Mouse (Mus musculus) embryo, embryonic 11 days (tissue): Measurements from ENCODE around the gene Plppr2.

Experiments used
- DNase-seq: peaks from one replicate; pipeline ENCODE4 v3.0.0-alpha.2; 2015

Gene Plppr2

DNA sequence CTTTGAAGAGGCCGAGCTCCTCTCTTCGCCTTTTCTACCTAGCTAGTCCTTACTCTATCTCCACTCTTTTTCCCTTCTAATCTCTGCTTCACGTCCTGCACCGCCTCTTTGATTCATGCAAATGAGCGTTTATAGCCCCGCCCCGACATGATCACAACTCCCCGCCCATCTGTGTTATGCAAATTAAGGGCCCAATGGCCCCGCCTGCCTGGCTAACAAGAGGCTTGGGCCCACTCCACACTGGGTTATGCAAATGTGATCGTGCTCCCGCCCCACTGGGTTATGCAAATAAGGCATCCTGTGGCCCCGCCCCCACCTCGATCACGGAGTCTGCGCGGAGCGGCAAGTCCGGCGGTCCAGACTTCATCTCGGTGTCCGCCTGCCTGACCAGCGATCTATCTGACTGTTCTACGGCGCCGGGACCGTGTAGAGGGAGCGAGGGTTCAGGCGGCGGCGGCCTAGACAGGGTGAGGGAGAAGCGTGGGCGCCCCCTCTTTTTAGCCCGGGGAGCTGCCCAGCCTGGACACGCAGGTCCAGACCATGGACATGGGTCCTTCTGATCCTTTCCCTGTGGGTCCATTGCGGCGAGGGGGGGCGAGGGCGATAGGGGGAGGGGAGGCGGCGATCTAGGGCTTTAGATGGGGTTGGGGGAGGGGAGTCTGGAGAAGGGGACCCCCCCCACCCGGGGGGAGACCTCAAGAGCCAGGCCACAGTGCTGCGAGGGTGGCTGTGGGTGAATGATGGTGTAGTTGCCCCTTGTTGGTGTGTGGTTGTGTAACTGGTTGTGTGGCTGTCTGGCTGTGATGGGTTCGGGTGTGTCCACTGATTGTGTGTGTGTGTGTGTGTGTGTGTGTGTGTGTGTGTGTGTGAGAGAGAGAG lies at the start of gene Plppr2:
Plppr2 (plus strand) TSS at position 342 of the 879 bp plus-strand sequence.
- peak; percentile 99 for DNase-seq

DNA sequence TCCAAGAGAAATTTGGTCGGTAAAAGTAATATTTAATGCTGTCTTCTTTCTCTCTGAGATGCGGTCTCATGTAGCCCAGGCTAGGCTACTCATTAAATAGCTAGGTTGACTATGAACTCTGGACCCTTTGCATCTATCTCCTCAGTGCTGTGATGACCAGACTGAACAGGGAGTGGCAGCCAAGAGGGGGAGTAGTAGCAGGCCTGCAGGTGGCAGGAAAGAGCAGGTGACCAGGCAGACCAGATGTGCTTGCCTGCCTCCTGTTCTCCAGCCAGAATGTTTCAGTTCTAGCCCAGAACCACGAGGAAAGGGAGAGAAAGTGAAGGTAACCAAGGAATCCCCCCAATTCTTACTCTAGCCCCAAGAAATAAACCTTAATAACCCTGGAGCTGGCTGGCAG lies 47.6 kb upstream of the Plppr2 start:
- DNase-seq: no peak

DNA sequence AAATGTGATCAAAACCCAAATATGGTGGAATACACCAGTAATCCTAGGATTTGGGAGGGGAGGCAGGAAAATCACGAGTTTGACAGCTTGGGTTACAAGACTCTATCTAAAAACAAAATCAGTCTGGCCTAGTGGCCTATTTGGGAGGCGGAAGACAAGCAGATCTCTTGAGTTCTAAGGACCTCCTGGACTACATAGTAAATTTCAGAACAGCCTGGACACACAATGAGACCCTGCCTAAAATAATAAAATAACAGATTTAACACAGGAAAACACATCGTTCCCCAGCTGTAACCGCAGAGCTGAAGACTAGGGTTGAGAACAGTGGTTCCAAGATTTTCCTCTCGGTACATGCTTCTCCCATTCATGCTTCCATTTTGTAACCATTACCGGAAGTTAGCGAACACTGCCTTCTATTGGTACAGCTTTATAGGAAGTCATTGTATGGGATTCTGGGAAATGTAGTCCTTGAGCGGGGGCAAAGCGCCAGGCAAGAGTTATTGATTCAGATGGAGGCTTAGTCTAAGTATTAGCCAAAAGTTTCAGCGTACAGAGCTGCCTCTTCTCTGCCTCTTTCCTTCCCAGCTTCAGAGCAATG lies 35.5 kb upstream of the Plppr2 start:
- peak; percentile 88 for DNase-seq

DNA sequence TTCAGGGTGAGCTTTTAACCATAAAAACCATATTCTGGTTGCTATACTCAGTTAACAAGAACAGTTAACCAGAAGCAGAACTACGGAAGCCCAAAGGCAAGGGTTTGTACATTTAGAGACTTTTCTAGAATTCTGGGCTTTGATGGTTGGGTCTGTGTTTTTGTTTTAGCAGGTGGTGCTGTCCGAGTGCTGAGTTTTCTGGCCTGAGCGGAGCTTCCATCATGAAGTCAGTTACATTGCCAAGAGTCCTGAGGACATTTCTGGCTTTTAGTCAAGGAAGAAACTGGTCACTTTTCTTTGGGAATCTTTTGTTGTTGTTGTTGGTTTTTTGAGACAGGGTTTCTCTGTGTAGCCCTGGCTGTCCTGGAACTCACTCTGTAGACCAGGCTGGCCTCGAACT lies 32.8 kb upstream of the Plppr2 start:
- DNase-seq: no peak

DNA sequence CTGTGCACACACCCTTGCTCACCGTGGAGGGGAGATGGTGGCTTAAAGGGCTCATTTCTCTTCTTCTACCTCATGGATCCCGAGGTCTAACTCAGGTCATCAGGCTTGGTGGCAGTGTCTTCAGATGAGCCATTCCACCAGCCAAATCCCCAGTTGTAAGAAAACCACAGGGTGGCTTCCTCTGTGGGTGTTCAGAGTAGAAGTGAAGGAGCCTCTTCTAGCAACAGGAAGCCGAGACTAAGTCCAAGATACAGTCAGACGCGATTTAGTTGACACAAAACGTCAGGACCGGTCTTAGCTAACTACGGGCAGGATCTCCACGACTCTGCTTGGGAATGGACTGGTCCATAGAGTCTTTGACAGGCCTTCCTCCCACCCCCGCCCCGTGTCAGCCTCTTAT lies 28.6 kb upstream of the Plppr2 start:
- DNase-seq: no peak

DNA sequence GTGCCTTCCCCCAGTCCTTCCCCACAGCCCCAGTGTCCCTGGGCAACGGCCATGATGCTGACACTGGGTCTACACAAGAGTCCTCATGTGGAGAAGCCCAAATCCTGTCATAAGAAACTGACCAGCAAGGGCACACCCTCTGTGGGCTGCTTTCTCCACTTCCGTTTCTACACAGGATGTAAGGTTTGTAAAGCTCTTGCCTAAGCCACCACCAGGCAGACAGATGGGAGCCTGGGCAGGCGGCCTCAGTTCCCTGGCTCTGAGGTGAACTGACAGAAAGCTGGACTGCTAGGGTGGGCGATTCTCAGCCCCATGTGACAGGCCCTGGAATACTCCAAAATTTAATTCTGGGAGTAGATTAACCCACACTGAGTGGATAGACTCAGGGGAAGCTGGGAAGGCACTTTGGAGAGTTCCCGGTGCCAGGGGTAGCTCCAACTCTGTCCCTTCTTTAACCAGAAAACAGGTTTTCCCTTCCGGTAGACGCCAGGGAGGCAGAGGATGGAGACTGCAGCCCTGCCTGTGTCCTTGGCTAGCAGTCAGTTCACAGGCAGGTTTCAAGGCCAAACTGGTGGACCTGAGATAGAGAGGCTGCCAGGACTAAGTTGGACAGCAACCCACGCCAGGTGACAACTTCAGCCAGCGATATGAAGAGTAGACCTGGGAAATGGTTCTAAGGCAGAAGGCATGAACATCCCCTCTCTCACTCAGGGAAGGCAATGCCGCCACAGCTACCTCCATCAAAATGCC lies 27.2 kb upstream of the Plppr2 start:
- DNase-seq: no peak

DNA sequence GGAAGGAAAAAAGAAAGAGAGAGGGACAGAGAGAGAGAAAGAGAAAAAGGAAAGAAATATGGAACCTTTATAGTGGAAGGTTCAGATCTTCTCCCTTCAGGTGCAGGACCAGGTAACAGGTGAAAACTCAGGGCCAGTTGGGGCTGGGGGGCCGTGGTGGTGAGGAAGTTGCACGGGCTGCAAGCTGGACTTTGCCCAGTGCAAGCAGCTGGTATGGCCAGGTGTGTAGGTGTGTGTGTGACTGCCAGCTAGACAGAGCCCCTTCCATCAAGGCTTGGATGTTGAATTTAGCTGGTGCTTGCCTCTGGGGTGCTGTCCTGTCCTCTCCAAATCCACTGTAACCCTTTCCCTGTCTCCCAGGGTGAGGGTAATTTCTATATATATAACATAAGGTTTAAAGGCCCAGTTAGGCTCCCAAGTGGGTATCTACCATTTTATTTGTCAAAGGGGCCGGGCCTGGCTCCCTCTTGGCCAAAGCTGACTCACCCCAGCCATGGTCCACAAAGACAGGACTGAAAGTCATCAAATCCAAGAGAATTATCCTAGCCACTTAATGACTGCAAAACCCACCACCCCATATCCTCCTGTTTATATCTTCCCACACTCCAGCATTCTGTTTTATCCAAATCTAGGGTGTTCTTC lies 19.9 kb upstream of the Plppr2 start:
- DNase-seq: no peak

DNA sequence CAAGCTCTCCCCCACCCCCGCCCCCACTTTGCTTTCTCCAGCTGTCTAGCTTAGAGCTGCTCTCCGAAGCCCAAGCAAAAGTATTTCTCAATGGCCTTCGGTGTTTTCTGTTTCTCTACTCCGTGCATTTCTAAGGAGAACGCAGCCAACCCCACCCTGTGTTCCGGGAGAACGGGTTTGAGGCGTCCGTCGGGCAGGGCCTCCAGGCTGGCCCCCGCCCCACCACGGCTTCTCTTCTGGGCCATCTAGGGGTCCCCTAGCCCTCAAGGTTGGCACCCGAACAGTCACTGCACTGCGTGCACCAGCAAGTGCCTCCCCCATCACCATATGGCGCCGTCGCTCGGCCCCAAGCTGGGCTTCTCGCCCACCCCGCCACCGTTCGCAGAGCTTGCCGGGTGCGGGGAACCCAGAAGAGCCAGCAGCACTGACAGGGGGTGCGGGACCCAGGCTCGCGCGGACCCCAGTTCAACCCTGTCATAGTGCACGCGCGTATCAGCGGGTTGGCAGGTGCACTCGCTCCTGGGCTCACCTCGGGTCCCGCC lies 19.3 kb upstream of the Plppr2 start:
- no peak for DNase-seq

DNA sequence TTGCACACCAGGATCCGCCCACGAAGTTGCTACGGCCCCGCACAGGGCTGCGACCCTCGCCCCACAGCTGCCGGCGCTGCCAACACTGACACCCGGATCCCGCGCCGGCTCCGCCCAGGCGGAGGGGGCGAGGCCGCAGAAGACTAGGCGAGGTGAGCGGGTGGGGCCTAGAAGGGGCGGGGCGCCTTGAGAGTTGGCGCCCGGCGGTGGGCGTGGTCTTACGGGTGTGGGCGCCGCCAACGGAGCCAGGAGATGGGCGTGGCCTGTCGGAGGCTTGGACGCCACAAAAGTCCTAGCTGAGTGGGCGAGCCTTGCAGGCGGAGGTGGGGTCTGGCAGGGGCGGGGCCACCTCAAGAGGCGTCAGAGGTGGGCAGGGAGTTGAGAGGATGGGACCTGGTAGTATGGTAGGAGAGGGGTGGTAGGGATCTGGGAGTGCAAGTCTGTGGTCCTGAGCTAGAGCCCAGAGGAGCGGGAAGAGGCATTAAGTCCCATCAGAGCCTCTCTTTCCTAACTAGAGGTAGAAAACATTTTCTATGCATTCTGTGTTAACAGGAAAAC lies 18.7 kb upstream of the Plppr2 start, which contains the start of gene Rab3d:
Rab3d (minus strand) TSS at position 158 of the 558 bp plus-strand sequence.
- DNase-seq: peak; percentile 100

DNA sequence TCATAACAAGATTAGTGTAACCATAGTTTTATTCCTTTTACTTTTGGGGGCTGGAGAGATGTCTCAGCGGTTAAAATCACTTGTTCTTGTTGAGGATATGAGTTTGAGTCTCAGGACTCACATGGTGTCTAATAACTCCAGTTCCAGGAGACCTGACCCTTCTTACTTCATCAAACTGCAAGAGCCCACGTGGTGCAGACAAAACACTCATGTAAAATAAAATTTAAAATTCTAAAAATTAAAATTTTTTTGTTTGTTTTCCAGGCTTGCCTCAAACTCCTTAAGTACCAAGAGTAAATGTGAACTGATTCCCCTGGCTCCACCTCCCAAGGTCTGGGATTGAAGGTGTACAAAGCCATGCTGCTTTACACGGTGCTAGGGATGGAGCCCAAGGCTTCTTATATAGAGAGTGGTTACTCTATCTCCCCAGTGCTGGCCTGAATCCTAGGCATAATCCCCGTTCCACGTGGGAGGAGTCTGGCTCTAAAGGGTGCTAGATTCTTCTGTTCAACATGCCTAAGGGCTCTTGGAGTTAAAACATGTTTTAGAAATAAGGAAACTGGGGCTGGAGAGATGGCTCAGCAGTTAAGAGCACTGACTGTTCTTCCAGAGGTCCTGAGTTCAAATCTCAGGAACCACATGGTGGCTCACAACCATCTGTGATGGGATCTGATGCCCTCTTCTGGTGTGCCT lies 18.0 kb upstream of the Plppr2 start:
- no peak for DNase-seq

DNA sequence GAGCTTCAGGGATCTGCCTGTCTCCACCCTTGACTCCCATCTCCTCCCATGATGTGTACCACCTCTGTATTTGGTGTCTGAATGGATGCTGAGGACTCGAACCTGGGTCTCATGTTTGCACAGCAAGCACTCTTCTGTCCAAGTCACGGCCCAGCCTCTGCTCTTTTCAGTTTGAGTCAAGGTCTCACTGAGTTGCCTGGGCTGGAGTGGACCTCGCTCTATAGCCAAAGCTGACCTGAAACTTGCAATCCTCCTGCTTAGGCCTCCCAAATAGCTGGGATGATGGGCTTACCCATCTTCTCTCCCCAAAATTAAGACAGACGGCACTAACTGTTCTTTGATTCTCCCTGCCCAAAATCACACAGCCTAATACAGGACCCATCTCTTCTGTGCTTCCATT lies 13.8 kb upstream of the Plppr2 start:
- no peak for DNase-seq

DNA sequence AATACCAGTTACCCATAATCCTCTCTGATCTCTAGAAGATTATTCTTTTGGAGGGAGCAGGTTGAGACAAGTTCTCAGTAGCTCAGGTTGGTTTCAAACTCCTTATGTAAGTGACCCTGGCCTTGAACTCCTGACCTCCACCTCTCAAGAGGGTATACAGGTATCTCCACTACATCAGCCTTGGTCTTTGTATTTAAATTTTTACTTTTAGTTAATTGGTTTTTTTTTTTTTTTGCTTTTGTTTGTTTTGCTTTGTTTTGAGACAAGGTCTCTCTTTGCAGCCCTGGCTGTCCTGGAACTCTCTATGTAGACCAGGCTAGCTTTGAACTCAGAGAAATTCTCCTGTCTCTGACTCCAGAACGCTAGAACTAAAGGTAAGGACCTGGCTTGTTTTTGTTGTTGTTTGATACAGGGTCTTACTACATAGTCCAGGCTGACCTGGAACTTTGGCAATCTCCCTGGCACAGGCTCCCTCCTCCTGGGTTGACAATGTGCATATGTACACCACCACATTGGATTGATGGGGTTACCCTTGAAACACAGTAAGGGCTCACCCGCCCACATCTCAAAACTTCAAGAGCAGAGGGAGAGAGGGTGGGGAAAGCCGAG lies 13.2 kb upstream of the Plppr2 start:
- no peak for DNase-seq

DNA sequence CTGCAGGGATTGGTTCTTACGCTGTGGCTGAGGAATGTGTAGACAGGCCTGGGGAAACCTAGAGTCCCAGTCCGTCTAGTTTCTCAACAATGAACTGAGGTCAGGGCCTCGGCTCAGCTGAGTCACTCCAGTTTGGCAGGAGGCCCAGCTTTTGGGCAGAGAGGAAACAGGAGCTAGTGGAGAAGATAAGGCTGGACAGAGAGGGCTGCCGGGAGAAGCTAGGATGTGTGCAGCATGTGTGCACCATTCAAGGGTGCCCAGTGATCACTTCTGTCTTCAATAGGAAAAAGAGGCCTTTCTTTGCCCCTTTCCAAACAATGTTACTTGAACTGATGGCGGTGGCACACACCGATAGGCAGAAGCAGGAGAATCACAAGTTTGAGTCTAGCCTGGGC lies 12.7 kb upstream of the Plppr2 start:
- no peak for DNase-seq

DNA sequence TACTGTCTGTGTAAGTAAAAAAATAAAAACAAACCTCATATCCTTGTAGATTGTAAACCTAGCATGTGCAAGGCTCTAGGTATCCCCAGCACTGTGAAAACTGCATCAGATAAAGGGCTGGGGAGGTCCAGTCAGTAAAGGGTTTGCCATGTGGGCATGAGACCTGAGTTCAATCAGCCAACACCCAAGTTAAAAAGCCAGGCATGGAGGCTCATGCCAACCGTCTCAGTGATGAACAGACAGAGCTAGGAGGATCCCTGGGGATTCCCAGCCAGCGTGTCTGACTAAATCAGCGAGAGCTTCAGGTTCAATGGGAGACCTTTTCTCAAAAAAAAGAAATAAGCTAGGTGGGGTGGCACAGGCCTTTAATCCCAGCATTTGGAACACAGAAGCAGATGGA lies 11.8 kb upstream of the Plppr2 start:
- no peak for DNase-seq

DNA sequence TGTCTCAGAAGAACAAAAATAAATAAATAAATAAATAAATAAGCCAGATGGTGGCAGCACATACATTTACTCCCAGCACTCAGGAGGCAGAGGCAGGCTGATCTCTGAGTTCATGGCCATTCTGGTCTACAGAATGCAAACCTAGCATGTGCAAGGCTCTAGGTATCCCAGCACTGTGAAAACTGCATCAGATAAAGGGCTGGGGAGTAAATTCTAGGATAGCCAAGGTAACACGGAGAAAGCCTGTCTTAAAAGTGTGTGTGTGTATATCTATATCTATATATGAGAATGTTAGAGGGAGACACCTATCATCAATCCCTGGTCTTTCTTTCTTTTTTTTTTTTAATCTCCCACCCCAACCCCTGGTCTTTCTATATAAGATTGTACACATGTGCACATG lies 11.3 kb upstream of the Plppr2 start:
- no peak for DNase-seq

DNA sequence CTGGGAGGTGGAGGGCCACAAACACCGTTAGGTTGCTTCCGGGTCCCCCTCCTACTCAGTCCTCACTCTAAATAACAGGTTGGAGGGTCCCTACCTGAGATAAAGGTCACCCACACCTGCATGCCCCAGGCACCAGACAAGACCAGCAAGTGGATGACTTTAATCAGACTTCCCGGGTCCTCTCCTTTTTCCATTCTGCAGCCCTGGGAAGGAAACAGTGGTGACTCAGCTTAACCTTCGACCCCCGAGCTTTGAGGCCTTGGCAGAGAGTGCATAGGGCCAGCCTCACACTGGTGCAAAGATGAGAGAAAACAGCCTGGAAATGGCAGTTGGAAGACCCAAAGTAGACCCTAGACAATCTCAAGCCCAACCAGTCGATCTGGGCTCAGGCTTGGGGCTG lies 10.7 kb upstream of the Plppr2 start:
- no peak for DNase-seq

DNA sequence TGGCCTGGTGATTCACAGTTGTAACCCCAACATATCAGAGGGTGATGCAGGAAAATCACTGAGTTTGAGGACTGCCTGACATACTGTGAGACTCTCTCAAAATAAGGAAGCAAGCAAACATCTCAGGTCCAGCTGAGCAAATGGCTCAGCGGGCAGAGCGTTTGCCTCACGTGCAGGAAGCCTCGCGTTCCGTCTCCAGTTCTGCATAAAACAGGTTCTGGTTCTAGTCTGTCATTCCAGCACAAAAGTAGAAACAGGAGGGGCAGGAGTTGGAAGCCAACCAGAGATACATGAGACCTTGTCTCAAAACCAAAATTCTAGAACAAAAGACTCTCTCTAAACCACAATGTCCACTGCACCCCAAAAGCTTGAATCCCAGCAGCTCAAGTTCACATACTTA lies 10.0 kb upstream of the Plppr2 start:
- DNase-seq: no peak

DNA sequence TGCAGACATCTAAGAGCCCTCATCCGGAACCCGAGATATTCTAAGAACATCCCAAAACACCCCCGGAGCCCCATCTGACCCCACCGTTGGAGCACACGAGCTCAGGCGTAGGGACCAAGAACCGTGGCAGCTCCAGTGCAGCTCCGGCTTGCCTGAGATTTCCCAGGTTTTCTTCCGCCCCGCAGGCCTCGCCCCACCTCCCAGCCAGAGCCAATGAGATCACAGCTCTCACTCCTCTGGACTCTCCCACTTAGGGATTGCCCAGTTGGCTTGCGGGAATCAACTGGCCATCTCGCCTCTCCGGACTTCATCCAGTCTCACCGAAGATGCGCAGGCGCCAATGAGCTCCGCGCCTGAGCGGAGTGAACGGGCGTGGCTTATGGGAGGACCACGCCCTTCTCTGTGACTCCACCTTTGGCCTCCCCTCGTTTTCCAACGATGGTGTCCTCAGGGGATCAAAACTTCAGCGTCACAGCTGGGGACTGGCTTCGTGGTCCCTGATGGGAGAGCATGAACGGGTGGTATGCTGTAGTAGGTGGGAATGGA lies 9.6 kb upstream of the Plppr2 start, which contains the start of the genes Ccdc159 and Tmem205:
Ccdc159 (plus strand) TSS at position 264 of the 546 bp plus-strand sequence.
Tmem205 (minus strand) TSS at position 349 of the 546 bp plus-strand sequence.
- peak; percentile 99 for DNase-seq

DNA sequence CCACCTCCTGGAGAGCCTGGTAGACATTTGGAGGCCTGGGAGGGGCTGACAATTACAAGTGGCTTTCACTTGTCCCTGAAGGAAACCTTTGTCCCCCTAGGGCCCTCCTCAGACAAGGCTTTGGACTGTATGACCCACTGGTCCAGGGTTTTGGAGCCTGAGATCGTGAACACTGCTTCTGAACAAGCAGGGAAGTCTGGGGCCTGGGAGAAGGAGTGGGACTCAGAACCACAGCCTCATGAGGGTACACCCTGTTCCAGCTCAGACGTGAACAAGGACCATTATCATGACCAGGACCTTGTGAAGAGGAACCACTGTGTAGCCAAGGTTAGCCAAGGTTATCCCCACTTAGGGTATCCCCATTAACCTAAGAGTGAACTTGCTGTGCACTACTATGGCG lies 7.6 kb upstream of the Plppr2 start:
- no peak for DNase-seq

DNA sequence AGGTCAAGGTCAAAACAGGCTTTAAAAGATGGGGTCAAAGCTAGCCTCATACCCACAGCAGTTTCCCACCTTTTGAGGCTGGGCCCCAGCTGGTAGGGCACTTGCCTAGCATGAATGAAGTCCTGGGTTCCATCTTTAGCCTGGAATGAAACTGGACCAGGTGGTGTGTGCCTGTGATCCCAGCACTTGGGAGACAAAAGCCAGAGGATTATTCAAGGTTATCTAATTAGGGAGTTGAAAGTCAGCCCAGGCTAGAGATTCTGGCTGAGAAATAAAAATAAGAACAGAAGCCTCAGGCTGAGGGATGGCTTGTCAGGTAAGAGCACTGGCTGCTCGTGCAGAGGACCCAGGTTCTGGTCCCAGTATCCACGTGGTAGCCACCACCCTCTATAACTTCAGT lies 4.8 kb upstream of the Plppr2 start:
- no peak for DNase-seq
